Mouse (Mus musculus) kidney, embryonic 14.5 days (tissue): ENCODE results near the gene H2al1b. TPM values are rescaled to one million over a fixed set of nuclear protein-coding genes. Genes with fewer than 3 reads are reported as not detected.
"Not testable (repeated sequence)": the region's sequence is repeated elsewhere in the genome, so short reads cannot be mapped to it uniquely, and the experiment has no call there.

Experiments
- ATAC-seq: fragments of 200-750 bp; cut with Nextera tagmentation; 2 replicates; pipeline ENCODE4 v1.8.0; 2017; ENCODE audit warnings: moderate number of reproducible peaks, mild to moderate bottlenecking, moderate TSS enrichment, moderate library complexity; ENCODE audit not compliant: low FRiP score, low TSS enrichment
- H3K27ac ChIP-seq: fragments of 300-500 bp; sonication (generic); 2 replicates; pipeline ENCODE4 v1.5.1; 2014; ENCODE audit warnings: low read depth, mild to moderate bottlenecking, low read length, moderate library complexity, mixed read lengths
- H3K27me3 ChIP-seq: fragments of 300-500 bp; sonication (generic); 2 replicates; pipeline ENCODE4 v1.6.1; 2014; ENCODE audit warnings: mild to moderate bottlenecking, low read length; ENCODE audit not compliant: control insufficient read depth, insufficient read depth
- H3K36me3 ChIP-seq: fragments of 300-500 bp; sonication (generic); 2 replicates; pipeline ENCODE4 v1.6.1; 2014; ENCODE audit warnings: low read length, mixed read lengths; ENCODE audit not compliant: control insufficient read depth, insufficient read depth
- H3K4me1 ChIP-seq: fragments of 300-500 bp; sonication (generic); 2 replicates; pipeline ENCODE4 v1.6.1; 2014; ENCODE audit warnings: low read length, mixed read lengths; ENCODE audit not compliant: control insufficient read depth, insufficient read depth
- H3K4me2 ChIP-seq: fragments of 300-500 bp; sonication (generic); replicated peaks from 2 replicates; pipeline ENCODE4 v1.6.1; 2014; ENCODE audit warnings: low read depth, mild to moderate bottlenecking, low read length
- H3K4me3 ChIP-seq: fragments of 300-500 bp; sonication (generic); 2 replicates; pipeline ENCODE4 v1.5.1; 2014; ENCODE audit warnings: mild to moderate bottlenecking, low read length
- H3K9ac ChIP-seq: fragments of 300-500 bp; sonication (generic); 2 replicates; pipeline ENCODE4 v1.6.1; 2014; ENCODE audit warnings: low read depth, mild to moderate bottlenecking, low read length, moderate library complexity
- H3K9me3 ChIP-seq: fragments of 300-500 bp; sonication (generic); 2 replicates; pipeline ENCODE4 v1.6.1; 2016; ENCODE audit warnings: low read length; ENCODE audit not compliant: control insufficient read depth
- WGBS: fragments of 180-500 bp; shearing (Covaris S2); extraction: QIAGEN DNeasy Blood & Tissue Kit; methylation state at CpG from one replicate; pipeline ENCODE4 v1.1.7; 2014; 5-methylcytosine and 5-hydroxymethylcytosine counted together
- polyA plus RNA-seq: library from polyadenylated mRNA; unstranded; fragments of >200 nt; fragmentation: Nextera tagmentation; extraction: Ambion mirVana; gene quantifications from 2 replicates; pipeline ENCODE4 v1.2.1, GENCODE M21; 2014

Gene H2al1b
- polyA plus RNA-seq, result not detected in 2 replicates

- 90% methylated on average over 1 of the region's 3 CpGs for WGBS
- not testable (repeated sequence) for H3K36me3 ChIP-seq, ATAC-seq, H3K4me2 ChIP-seq, H3K4me1 ChIP-seq, H3K9ac ChIP-seq, H3K27me3 ChIP-seq, H3K4me3 ChIP-seq, H3K27ac ChIP-seq, H3K9me3 ChIP-seq
Measured at GRCm38 (mm10) chrX:11302132-11302531, at the start of gene H2al1b. TSS of gene H2al1b (plus strand) at chrX:11302432.

- Histone ChIP-seq H3K27me3 (peaks cover 3% of the 10 kb centered on the region; the same call in 1 of the 2 replicates), H3K9me3 (no peaks in the 10 kb centered on the region), H3K4me1 (peaks cover 7% of the 10 kb centered on the region; the same call in 1 of the 2 replicates), H3K36me3 (no peaks in the 10 kb centered on the region), H3K4me3 (no peak overlapping the region), H3K4me2 (no peak overlapping the region), H3K9ac (no peak overlapping the region), H3K27ac (peak overlapping the region; percentile 30; the same call in 1 of the 2 replicates)
- no peak for ATAC-seq
- WGBS, result 53% methylated on average over 5 of the region's 5 CpGs
Measured at GRCm38 (mm10) chrX:11254062-11254461, 48.2 kb upstream of the H2al1b start.

- ATAC-seq, result no peak
- no peaks in the 10 kb centered on the region for H3K9me3 ChIP-seq
- H3K36me3 ChIP-seq, result no peaks in the 10 kb centered on the region
- H3K9ac ChIP-seq, result no peak overlapping the region
- H3K4me1 ChIP-seq, result peaks cover 7% of the 10 kb centered on the region; the same call in 1 of the 2 replicates
- peak overlapping the region; percentile 30; the same call in 1 of the 2 replicates for H3K27ac ChIP-seq
- no peak overlapping the region for H3K4me2 ChIP-seq
- 45% methylated on average over 11 of the region's 11 CpGs for WGBS
- H3K4me3 ChIP-seq, result no peak overlapping the region
- peaks cover 3% of the 10 kb centered on the region; the same call in 1 of the 2 replicates for H3K27me3 ChIP-seq
Measured at GRCm38 (mm10) chrX:11254521-11255207, 47.6 kb upstream of the H2al1b start.

GRCm38 (mm10) chrX:11255564-11256360 lies 46.5 kb upstream of the H2al1b start:
- WGBS, result 38% methylated on average over 8 of the region's 8 CpGs
- Histone ChIP-seq H3K9ac (no peak overlapping the region), H3K4me1 (peaks cover 7% of the 10 kb centered on the region; the same call in 1 of the 2 replicates), H3K27ac (peak overlapping the region; percentile 59; the same call in 1 of the 2 replicates), H3K9me3 (no peaks in the 10 kb centered on the region), H3K36me3 (no peaks in the 10 kb centered on the region), H3K27me3 (peaks cover 3% of the 10 kb centered on the region; the same call in 1 of the 2 replicates), H3K4me3 (no peak overlapping the region), H3K4me2 (no peak overlapping the region)
- peak; percentile 81 for ATAC-seq

- Histone ChIP-seq H3K27me3 (0 out of 2 replicates have a peak, but pooled peaks cover 2% of the 10 kb centered on the region), H3K9me3 (no peaks in the 10 kb centered on the region), H3K4me1 (no peaks in the 10 kb centered on the region), H3K4me2 (no peak overlapping the region), H3K4me3 (no peak overlapping the region), H3K27ac (no peak overlapping the region), H3K9ac (no peak overlapping the region), H3K36me3 (no peaks in the 10 kb centered on the region)
- WGBS, result 65% methylated on average over 8 of the region's 8 CpGs
- ATAC-seq, result no peak
Measured at GRCm38 (mm10) chrX:11264918-11265317, 37.3 kb upstream of the H2al1b start.

GRCm38 (mm10) chrX:11267791-11268190 lies 34.4 kb upstream of the H2al1b start:
- ATAC-seq, result peak; percentile 79
- Histone ChIP-seq H3K9ac (no peak overlapping the region), H3K4me2 (no peak overlapping the region), H3K9me3 (no peaks in the 10 kb centered on the region), H3K4me1 (no peaks in the 10 kb centered on the region), H3K36me3 (no peaks in the 10 kb centered on the region), H3K27ac (no peak overlapping the region), H3K27me3 (0 out of 2 replicates have a peak, but pooled peaks cover 2% of the 10 kb centered on the region), H3K4me3 (no peak overlapping the region)
- 57% methylated on average over 7 of the region's 7 CpGs for WGBS

- no peaks in the 10 kb centered on the region for H3K4me1 ChIP-seq
- WGBS, result 87% methylated on average over 3 of the region's 3 CpGs
- no peaks in the 10 kb centered on the region for H3K9me3 ChIP-seq
- H3K27ac ChIP-seq, result no peak overlapping the region
- 0 out of 2 replicates have a peak, but pooled peaks cover 2% of the 10 kb centered on the region for H3K27me3 ChIP-seq
- no peak overlapping the region for H3K4me3 ChIP-seq
- no peaks in the 10 kb centered on the region for H3K36me3 ChIP-seq
- no peak for ATAC-seq
- H3K4me2 ChIP-seq, result no peak overlapping the region
- no peak overlapping the region for H3K9ac ChIP-seq
Measured at GRCm38 (mm10) chrX:11269074-11269473, 33.2 kb upstream of the H2al1b start.

- Histone ChIP-seq H3K4me2 (no peak overlapping the region), H3K4me3 (no peak overlapping the region), H3K36me3 (no peaks in the 10 kb centered on the region), H3K9ac (no peak overlapping the region), H3K27me3 (no peaks in the 10 kb centered on the region), H3K4me1 (no peaks in the 10 kb centered on the region), H3K27ac (no peak overlapping the region), H3K9me3 (no peaks in the 10 kb centered on the region)
- whole genome bisulfite sequencing, result 74% methylated on average over 3 of the region's 3 CpGs
- ATAC-seq, result no peak
Measured at GRCm38 (mm10) chrX:11273190-11273589, 29.0 kb upstream of the H2al1b start.

GRCm38 (mm10) chrX:11277083-11277482 lies 25.1 kb upstream of the H2al1b start:
- ATAC-seq, result no peak
- WGBS, result 85% methylated on average over 6 of the region's 6 CpGs
- H3K4me1 ChIP-seq, result no peaks in the 10 kb centered on the region
- H3K9me3 ChIP-seq, result no peaks in the 10 kb centered on the region
- no peak overlapping the region for H3K27ac ChIP-seq
- H3K36me3 ChIP-seq, result no peaks in the 10 kb centered on the region
- H3K4me2 ChIP-seq, result no peak overlapping the region
- no peaks in the 10 kb centered on the region for H3K27me3 ChIP-seq
- H3K9ac ChIP-seq, result no peak overlapping the region
- H3K4me3 ChIP-seq, result no peak overlapping the region
